Mouse (Mus musculus): ENCODE data around the gene Cd320. TPM values are rescaled to one million over a fixed set of nuclear protein-coding genes. Genes with fewer than 3 reads are reported as not detected.
A peak's percentile ranks its signal among the peaks of the same experiment; 100 is the strongest.

The Cd320 gene
- total and polyA plus RNA-seq, 3 experiments: 45.6 to 48.5 TPM; not detected in 1

- no peak for DNase-seq (ENCODE audit: low read depth, low spot score)
- H3K79me2 ChIP-seq (ENCODE audit: control insufficient read depth, insufficient read depth, low read length, poor library complexity): no peaks in the 10 kb centered on the region
- H3K4me1 ChIP-seq (ENCODE audit: control insufficient read depth in 1 of 2, insufficient read depth in 2 of 2, low read length in 2 of 2): no peaks in the 10 kb centered on the region
- TF ChIP-seq NRF1 (IDR thresholded peaks at IDR 0.05; ENCODE audit: insufficient read depth, low read depth, low read length, poor library complexity, severe bottlenecking): no peak
- TF ChIP-seq NELFE (IDR thresholded peaks at IDR 0.05; ENCODE audit: low read depth, low read length): no peak
- TF ChIP-seq MAZ (IDR thresholded peaks at IDR 0.05; ENCODE audit: low read depth, low read length): no peak
- TF ChIP-seq ZNF384 (IDR thresholded peaks at IDR 0.05; ENCODE audit: low read depth, low read length): no peak
- TF ChIP-seq USF1 (IDR thresholded peaks at IDR 0.05; ENCODE audit: low read depth, low read length): no peak
- H3K36me3 ChIP-seq (ENCODE audit: control insufficient read depth in 1 of 2, insufficient read depth in 2 of 2, low read length in 2 of 2): no peaks in the 10 kb centered on the region
- H3K9ac ChIP-seq (ENCODE audit: control insufficient read depth, low read depth, low read length, poor library complexity, severe bottlenecking): no peak overlapping the region
- H3K27me3 ChIP-seq (ENCODE audit: control insufficient read depth in 1 of 2, insufficient read depth in 2 of 2, low read length in 2 of 2): no peaks in the 10 kb centered on the region
- H3K9me3 ChIP-seq (replicated peaks; ENCODE audit: insufficient read depth, low read length): no peaks in the 10 kb centered on the region
- no peak overlapping the region for H3K27ac ChIP-seq (ENCODE audit: control insufficient read depth, low read depth, low read length)
- no peak overlapping the region for H3K4me3 ChIP-seq (ENCODE audit: control insufficient read depth in 1 of 2, insufficient read depth in 1 of 2, low read depth in 2 of 2, low read length in 2 of 2)
Measured at GRCm38 (mm10) chr17:33851331-33851730, 8.4 kb downstream of the Cd320 start.

DNA sequence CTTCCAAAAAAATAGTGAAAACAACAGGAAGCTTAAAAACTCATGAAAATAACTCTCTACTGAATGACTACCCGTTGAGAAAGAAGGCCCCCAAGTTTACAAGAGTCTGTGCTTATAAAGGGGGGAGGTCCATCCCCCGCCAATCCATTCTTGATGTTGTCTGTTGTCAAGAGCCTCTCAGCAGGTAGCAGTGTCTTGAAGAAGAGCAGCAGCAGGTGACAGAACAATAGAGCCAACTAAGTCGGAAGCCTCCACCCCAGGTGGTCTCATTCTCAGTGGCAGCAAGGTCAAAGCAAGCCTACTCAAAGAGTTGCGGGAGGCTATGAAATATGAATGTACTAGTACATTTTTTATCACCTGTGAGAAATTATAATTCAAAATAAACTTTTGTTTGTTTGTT is 14.9 kb downstream of the Cd320 start:
- Histone ChIP-seq H3K4me3 (ENCODE audit: control insufficient read depth in 1 of 2, insufficient read depth in 1 of 2, low read depth in 2 of 2, low read length in 2 of 2) (no peak overlapping the region), H3K27me3 (ENCODE audit: control insufficient read depth in 1 of 2, insufficient read depth in 2 of 2, low read length in 2 of 2) (no peaks in the 10 kb centered on the region), H3K36me3 (ENCODE audit: control insufficient read depth in 1 of 2, insufficient read depth in 2 of 2, low read length in 2 of 2) (no peaks in the 10 kb centered on the region), H3K9ac (ENCODE audit: control insufficient read depth, low read depth, low read length, poor library complexity, severe bottlenecking) (no peak overlapping the region), H3K4me1 (ENCODE audit: control insufficient read depth in 1 of 2, insufficient read depth in 2 of 2, low read length in 2 of 2) (no peaks in the 10 kb centered on the region), H3K27ac (ENCODE audit: control insufficient read depth, low read depth, low read length) (no peak overlapping the region), H3K9me3 (replicated peaks; ENCODE audit: insufficient read depth, low read length) (no peaks in the 10 kb centered on the region), H3K79me2 (ENCODE audit: control insufficient read depth, insufficient read depth, low read length, poor library complexity) (no peaks in the 10 kb centered on the region)
- TF ChIP-seq MYB (IDR thresholded peaks at IDR 0.05; ENCODE audit: low read depth, low read length): no peak
- TF ChIP-seq HCFC1 (IDR thresholded peaks at IDR 0.05; ENCODE audit: low read depth, low read length): no peak
- no peak for TF ChIP-seq MAFK (IDR thresholded peaks at IDR 0.05; ENCODE audit: borderline replicate concordance, low read depth, low read length)
- TF ChIP-seq JUND (IDR thresholded peaks at IDR 0.05; ENCODE audit: low read depth, low read length): no peak
- no peak for TF ChIP-seq CTCF (IDR thresholded peaks at IDR 0.05 in 2 of 3, conservative IDR thresholded peaks at IDR 0.05 in 1 of 3; ENCODE audit: control insufficient read depth in 1 of 3, insufficient read depth in 1 of 3, low read depth in 2 of 3, low read length in 3 of 3, poor library complexity in 1 of 3, severe bottlenecking in 1 of 3)
- TF ChIP-seq UBTF (IDR thresholded peaks at IDR 0.05; ENCODE audit: borderline replicate concordance, insufficient read depth, low read depth, low read length): no peak
- no peak for DNase-seq (ENCODE audit: low read depth, low spot score)

DNA sequence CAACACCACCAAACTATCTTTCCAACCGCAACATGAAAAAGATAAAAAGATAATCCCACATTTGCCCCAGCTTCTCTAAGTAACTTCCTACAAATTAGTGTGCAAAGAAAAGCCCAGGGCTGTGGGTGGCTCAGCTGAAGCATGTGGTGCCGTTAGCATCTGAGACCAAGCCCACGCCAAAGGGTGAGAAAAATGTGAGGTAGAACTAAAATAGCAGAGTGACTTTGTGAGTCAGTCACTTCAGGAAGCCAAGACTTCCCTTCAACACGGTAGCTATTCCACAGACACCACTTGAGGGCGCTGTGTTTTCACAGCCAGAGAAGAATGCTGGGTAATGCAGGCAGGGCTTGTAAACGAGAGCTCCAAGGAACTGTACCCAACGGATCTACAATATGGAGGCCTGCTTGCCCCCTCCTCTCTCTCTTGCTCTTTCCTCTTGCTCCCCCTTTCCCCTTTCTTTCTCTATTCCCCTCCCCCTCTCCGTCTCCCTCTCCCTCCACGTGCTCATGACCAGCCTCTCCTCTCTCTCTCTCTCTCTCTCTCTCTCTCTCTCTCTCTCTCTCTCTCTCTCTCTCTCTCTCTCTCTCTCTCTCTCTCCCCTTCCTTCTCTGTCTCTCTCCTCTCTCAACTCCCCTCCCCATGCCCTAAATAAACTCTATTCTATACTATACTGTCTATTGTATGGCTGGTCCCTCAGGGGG is 22.6 kb downstream of the Cd320 start:
- Histone ChIP-seq H3K9ac (ENCODE audit: control insufficient read depth, low read depth, low read length, poor library complexity, severe bottlenecking) (peak overlapping the region; percentile 75), H3K27ac (ENCODE audit: control insufficient read depth, low read depth, low read length) (peak overlapping the region; percentile 94), H3K9me3 (replicated peaks; ENCODE audit: insufficient read depth, low read length) (no peaks in the 10 kb centered on the region), H3K27me3 (ENCODE audit: control insufficient read depth in 1 of 2, insufficient read depth in 2 of 2, low read length in 2 of 2) (no peaks in the 10 kb centered on the region), H3K4me3 (ENCODE audit: control insufficient read depth in 1 of 2, insufficient read depth in 1 of 2, low read depth in 2 of 2, low read length in 2 of 2) (peak overlapping the region; percentile 12 to 58), H3K36me3 (ENCODE audit: control insufficient read depth in 1 of 2, insufficient read depth in 2 of 2, low read length in 2 of 2) (peaks cover 0 to 2% of the 10 kb centered on the region in 2 experiments; a peak in 2 of 4 replicates), H3K79me2 (ENCODE audit: control insufficient read depth, insufficient read depth, low read length, poor library complexity) (no peaks in the 10 kb centered on the region), H3K4me1 (ENCODE audit: control insufficient read depth in 1 of 2, insufficient read depth in 2 of 2, low read length in 2 of 2) (peaks cover 0 to 8% of the 10 kb centered on the region in 2 experiments; a peak in 1 of 4 replicates)
- DNase-seq (ENCODE audit: low read depth, low spot score): peak; percentile 94
- TF ChIP-seq MEF2A (IDR thresholded peaks at IDR 0.05; ENCODE audit: extremely low read depth, insufficient replicate concordance, low read depth, low read length, poor library complexity, severe bottlenecking) (no peak), TAL1 (IDR thresholded peaks at IDR 0.05; ENCODE audit: low read length) (no peak), KAT2A (conservative IDR thresholded peaks at IDR 0.05; ENCODE audit: low read depth, low read length) (no peak), SMC3 (IDR thresholded peaks at IDR 0.05; ENCODE audit: low read depth, low read length) (peak; percentile 51), NRF1 (IDR thresholded peaks at IDR 0.05; ENCODE audit: insufficient read depth, low read depth, low read length, poor library complexity, severe bottlenecking) (no peak), TCF12 (IDR thresholded peaks at IDR 0.05; ENCODE audit: low read depth, low read length) (no peak; the same call in 1 of the 2 replicates), POLR2AphosphoS2 (IDR thresholded peaks at IDR 0.05; ENCODE audit: low read length) (no peak), CTCF (IDR thresholded peaks at IDR 0.05 in 2 of 3, conservative IDR thresholded peaks at IDR 0.05 in 1 of 3; ENCODE audit: control insufficient read depth in 1 of 3, insufficient read depth in 1 of 3, low read depth in 2 of 3, low read length in 3 of 3, poor library complexity in 1 of 3, severe bottlenecking in 1 of 3) (peak; percentile 65 to 85 (median 78)), TBP (IDR thresholded peaks at IDR 0.05; ENCODE audit: low read depth, low read length) (peak; percentile 66), EP300 (IDR thresholded peaks at IDR 0.05; ENCODE audit: low read depth in 1 of 2, low read length in 2 of 2) (peak; percentile 47 to 51), RCOR1 (IDR thresholded peaks at IDR 0.05; ENCODE audit: low read depth, low read length) (no peak), MAFK (IDR thresholded peaks at IDR 0.05; ENCODE audit: borderline replicate concordance, low read depth, low read length) (no peak), MAZ (IDR thresholded peaks at IDR 0.05; ENCODE audit: low read depth, low read length) (peak; percentile 51), USF2 (IDR thresholded peaks at IDR 0.05; ENCODE audit: borderline replicate concordance in 1 of 2, insufficient read depth in 1 of 2, low read depth in 1 of 2, low read length in 2 of 2) (no peak), MXI1 (IDR thresholded peaks at IDR 0.05; ENCODE audit: low read depth, low read length) (peak; percentile 52; the same call in 1 of the 2 replicates), CHD2 (IDR thresholded peaks at IDR 0.05; ENCODE audit: low read length) (no peak)

All from MEL (cell line).